24 mouse cellular contexts compared by ENCODE assay signal in the genomic region with DNA sequence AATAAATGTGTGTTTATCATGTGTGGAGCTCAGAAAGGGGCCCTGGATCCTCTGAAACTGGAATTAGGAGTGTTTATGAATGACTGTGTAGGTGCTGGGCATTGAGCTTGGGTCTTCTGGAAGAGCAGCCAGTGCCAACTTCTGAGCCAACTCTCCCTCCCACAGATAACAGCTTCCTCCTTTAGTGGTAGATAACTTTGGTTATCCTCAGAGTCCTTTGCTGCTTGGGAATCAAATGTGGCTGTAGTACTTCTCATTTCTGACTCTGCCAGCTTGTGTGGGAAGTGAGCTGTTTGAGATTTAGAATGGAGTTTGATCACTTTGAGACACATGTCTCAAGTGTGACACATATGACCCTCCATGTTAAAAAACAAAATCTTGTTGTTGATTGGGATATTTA.
"Had no signal": no experiment of that assay in that cellular context is flagged by ENCODE, and none has a peak within 500 bp of the region (broad histone marks: within the 10 kb centered on the region; RNA-seq: fewer than 3 reads in every experiment).

No protein-coding gene starts in this region.

- H3K27ac ChIP-seq: heart, embryonic 13.5 days; heart, embryonic 15.5 days; hindbrain, embryonic 13.5 days; hindbrain, embryonic 15.5 days; hindbrain, postnatal 0 days; kidney, embryonic 15.5 days; kidney, postnatal 0 days; left cerebral cortex, adult 2 months; limb, embryonic 10.5 days; limb, embryonic 12.5 days; liver, embryonic 13.5 days; liver, embryonic 15.5 days had no signal

- ATAC-seq: hindbrain, postnatal 0 days; intestine, embryonic 16.5 days had no signal

- H3K27me3 ChIP-seq: heart, embryonic 13.5 days; heart, embryonic 15.5 days; hindbrain, embryonic 13.5 days; hindbrain, embryonic 15.5 days; kidney, embryonic 15.5 days; limb, embryonic 12.5 days; liver, embryonic 13.5 days; liver, embryonic 15.5 days had no signal

- H3K9ac ChIP-seq: heart, embryonic 13.5 days; heart, embryonic 15.5 days; hindbrain, embryonic 13.5 days; hindbrain, embryonic 15.5 days; kidney, embryonic 15.5 days; limb, embryonic 12.5 days; liver, embryonic 13.5 days; liver, embryonic 15.5 days had no signal

- H3K4me3 ChIP-seq: heart, embryonic 13.5 days; heart, embryonic 15.5 days; hindbrain, embryonic 13.5 days; hindbrain, embryonic 15.5 days; kidney, embryonic 15.5 days; left cerebral cortex, adult 2 months; limb, embryonic 10.5 days; limb, embryonic 12.5 days; liver, embryonic 13.5 days; liver, embryonic 15.5 days had no signal

- H3K9me3 ChIP-seq: heart, embryonic 13.5 days; heart, embryonic 15.5 days; hindbrain, embryonic 13.5 days; hindbrain, embryonic 15.5 days; kidney, embryonic 15.5 days; limb, embryonic 10.5 days; limb, embryonic 12.5 days; liver, embryonic 13.5 days; liver, embryonic 15.5 days had no signal

- DNase-seq: gastrocnemius, postnatal 14 days; gastrocnemius, postnatal 36 days; heart, adult 18-20 months; heart, postnatal 14 days; heart, postnatal 36 days; kidney, adult 11 months; kidney, adult 2 months; kidney, adult 9 months; kidney, postnatal 14 days; kidney, postnatal 36 days; liver; liver, embryonic 13.5 days had no signal

- H3K4me1 ChIP-seq: heart, embryonic 13.5 days; heart, embryonic 15.5 days; hindbrain, embryonic 13.5 days; hindbrain, embryonic 15.5 days; kidney, embryonic 15.5 days; limb, embryonic 10.5 days; limb, embryonic 12.5 days; liver, embryonic 15.5 days had no signal
